Mouse (Mus musculus) forebrain, embryonic 16.5 days (tissue): ENCODE measurements at regions not wholly inside any gene's neighbourhood (a gene's known extent, or its start where the extent isn't known, plus 50 kb on each side); places are given as distances from the start of the nearest gene placed in this dataset.

Source experiments
- ATAC-seq: fragments of 200-750 bp; cut with Nextera tagmentation; 2 replicates; pipeline ENCODE4 v1.8.0; 2017; ENCODE audit warnings: mild to moderate bottlenecking, moderate library complexity
- H3K27ac ChIP-seq: fragments of 300-500 bp; sonication (generic); 2 replicates; pipeline ENCODE4 v1.5.1; 2014; ENCODE audit warnings: low read length, control low read depth
- H3K27me3 ChIP-seq: fragments of 300-500 bp; sonication (generic); replicated peaks from 2 replicates; pipeline ENCODE4 v1.6.1; 2014; ENCODE audit warnings: low read length; ENCODE audit not compliant: control insufficient read depth, insufficient read depth
- H3K36me3 ChIP-seq: fragments of 300-500 bp; sonication (generic); 2 replicates; pipeline ENCODE4 v1.6.1; 2014; ENCODE audit not compliant: control insufficient read depth, insufficient read depth
- H3K4me1 ChIP-seq: fragments of 300-500 bp; sonication (generic); replicated peaks from 2 replicates; pipeline ENCODE4 v1.6.1; 2014; ENCODE audit warnings: low read length; ENCODE audit not compliant: control insufficient read depth, insufficient read depth
- H3K4me2 ChIP-seq: fragments of 300-500 bp; sonication (generic); 2 replicates; pipeline ENCODE4 v1.6.1; 2014; ENCODE audit warnings: mild to moderate bottlenecking, low read length, control low read depth
- H3K4me3 ChIP-seq: fragments of 300-500 bp; sonication (generic); replicated peaks from 2 replicates; pipeline ENCODE4 v1.5.1; 2014; ENCODE audit warnings: mild to moderate bottlenecking, low read length, control low read depth
- H3K9ac ChIP-seq: fragments of 300-500 bp; sonication (generic); replicated peaks from 2 replicates; pipeline ENCODE4 v1.6.1; 2014; ENCODE audit warnings: low read depth, low read length, control low read depth
- H3K9me3 ChIP-seq: fragments of 300-500 bp; sonication (generic); 2 replicates; pipeline ENCODE4 v1.6.1; 2016; ENCODE audit warnings: low read length; ENCODE audit not compliant: control insufficient read depth
- WGBS: fragments of 180-500 bp; shearing (Covaris S2); extraction: QIAGEN DNeasy Blood & Tissue Kit; methylation state at CpG from one replicate; pipeline ENCODE4 v1.1.7; 2014; 5-methylcytosine and 5-hydroxymethylcytosine counted together

GRCm38 (mm10) chr2:117040211-117040610 lies 81.0 kb upstream of the Spred1 start:
- H3K9ac ChIP-seq, result no peak overlapping the region
- no peak overlapping the region for H3K4me3 ChIP-seq
- H3K27me3 ChIP-seq, result no peaks in the 10 kb centered on the region
- no peak overlapping the region for H3K27ac ChIP-seq
- H3K9me3 ChIP-seq, result no peaks in the 10 kb centered on the region
- 57% methylated on average over 3 of the region's 3 CpGs for WGBS
- ATAC-seq, result no peak
- H3K36me3 ChIP-seq, result no peaks in the 10 kb centered on the region
- no peaks in the 10 kb centered on the region for H3K4me1 ChIP-seq
- H3K4me2 ChIP-seq, result no peak overlapping the region

DNA sequence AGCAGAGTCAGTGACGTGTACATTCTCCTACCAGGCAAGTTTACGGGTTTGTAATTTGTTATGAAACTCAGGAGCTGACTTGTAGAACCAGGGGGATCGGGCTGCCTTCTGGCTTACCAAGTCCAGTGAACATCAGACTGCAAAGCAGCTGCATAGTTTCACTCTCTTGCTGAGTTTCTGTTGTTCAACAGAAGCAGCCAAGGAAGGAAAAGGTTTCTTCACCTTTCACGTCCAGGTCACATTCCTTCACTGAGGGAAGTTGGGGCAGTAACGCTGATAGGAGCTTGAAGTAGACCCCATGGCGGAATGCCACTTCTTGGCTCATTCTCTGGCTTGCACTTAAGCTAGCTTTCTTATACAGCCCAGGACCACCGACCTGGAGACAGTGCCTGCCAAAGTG lies 77.3 kb upstream of the Spred1 start:
- H3K4me2 ChIP-seq, result no peak overlapping the region
- no peak for ATAC-seq
- WGBS, result 86% methylated on average over 7 of the region's 7 CpGs
- H3K9me3 ChIP-seq, result no peaks in the 10 kb centered on the region
- no peaks in the 10 kb centered on the region for H3K36me3 ChIP-seq
- H3K27ac ChIP-seq, result no peak overlapping the region
- H3K4me1 ChIP-seq, result no peaks in the 10 kb centered on the region
- H3K27me3 ChIP-seq, result no peaks in the 10 kb centered on the region
- no peak overlapping the region for H3K9ac ChIP-seq
- no peak overlapping the region for H3K4me3 ChIP-seq

DNA sequence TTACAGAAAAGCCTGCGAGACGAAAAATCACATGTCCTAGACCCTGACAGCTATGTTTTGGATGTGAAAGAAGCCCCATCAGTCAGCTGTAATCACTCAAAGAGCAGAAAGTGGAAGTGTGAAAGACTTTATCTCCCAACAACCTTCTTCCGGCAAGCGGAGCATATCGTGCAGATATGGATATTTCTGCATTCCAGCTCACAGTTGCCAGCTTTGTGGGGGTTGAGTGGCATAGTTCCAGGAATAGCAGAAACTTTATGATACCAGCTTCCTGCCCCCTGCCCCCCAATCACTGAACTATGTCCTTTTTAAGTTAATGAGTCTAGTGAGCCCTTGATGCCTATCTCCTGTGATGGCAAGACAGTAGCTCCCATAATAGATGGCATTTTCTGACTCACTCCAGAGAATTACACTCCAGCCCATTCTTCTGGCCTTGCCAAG lies 72.9 kb upstream of the Spred1 start:
- H3K4me3 ChIP-seq, result no peak overlapping the region
- no peak overlapping the region for H3K27ac ChIP-seq
- no peaks in the 10 kb centered on the region for H3K9me3 ChIP-seq
- H3K36me3 ChIP-seq, result no peaks in the 10 kb centered on the region
- 82% methylated on average over 5 of the region's 5 CpGs for WGBS
- no peak overlapping the region for H3K4me2 ChIP-seq
- H3K9ac ChIP-seq, result no peak overlapping the region
- ATAC-seq, result no peak
- H3K4me1 ChIP-seq, result no peaks in the 10 kb centered on the region
- no peaks in the 10 kb centered on the region for H3K27me3 ChIP-seq

- no peaks in the 10 kb centered on the region for H3K4me1 ChIP-seq
- no peak overlapping the region for H3K4me2 ChIP-seq
- H3K4me3 ChIP-seq, result no peak overlapping the region
- H3K36me3 ChIP-seq, result no peaks in the 10 kb centered on the region
- H3K27me3 ChIP-seq, result no peaks in the 10 kb centered on the region
- H3K9ac ChIP-seq, result no peak overlapping the region
- no peaks in the 10 kb centered on the region for H3K9me3 ChIP-seq
- no peak overlapping the region for H3K27ac ChIP-seq
- ATAC-seq, result no peak
- WGBS, result 72% methylated on average over 2 of the region's 2 CpGs
Observed at GRCm38 (mm10) chr2:117050061-117050460, 71.1 kb upstream of the Spred1 start.

DNA sequence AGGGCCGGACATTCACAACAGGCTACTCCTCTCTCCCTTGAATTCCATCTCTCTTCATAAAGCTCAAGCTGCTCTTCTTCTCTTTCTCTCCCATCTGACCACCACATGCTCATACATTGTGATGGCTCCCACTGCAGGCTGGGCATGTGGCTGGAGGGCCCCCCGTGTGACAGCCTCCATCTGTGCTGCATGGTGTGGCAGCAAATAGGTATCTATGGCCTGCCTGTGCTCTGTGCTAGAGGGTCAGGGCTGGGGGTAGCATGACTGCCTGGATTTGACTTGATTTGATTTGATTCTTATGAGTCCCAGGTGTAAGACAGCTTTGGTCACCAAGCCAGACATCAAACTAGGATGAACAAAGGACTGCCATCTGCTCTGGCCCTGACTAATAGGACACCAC lies 57.0 kb upstream of the Spred1 start:
- H3K36me3 ChIP-seq, result no peaks in the 10 kb centered on the region
- ATAC-seq, result no peak
- H3K4me1 ChIP-seq, result no peaks in the 10 kb centered on the region
- no peaks in the 10 kb centered on the region for H3K27me3 ChIP-seq
- WGBS, result 78% methylated on average over 2 of the region's 2 CpGs
- no peak overlapping the region for H3K4me3 ChIP-seq
- no peaks in the 10 kb centered on the region for H3K9me3 ChIP-seq
- no peak overlapping the region for H3K4me2 ChIP-seq
- H3K9ac ChIP-seq, result no peak overlapping the region
- no peak overlapping the region for H3K27ac ChIP-seq

DNA sequence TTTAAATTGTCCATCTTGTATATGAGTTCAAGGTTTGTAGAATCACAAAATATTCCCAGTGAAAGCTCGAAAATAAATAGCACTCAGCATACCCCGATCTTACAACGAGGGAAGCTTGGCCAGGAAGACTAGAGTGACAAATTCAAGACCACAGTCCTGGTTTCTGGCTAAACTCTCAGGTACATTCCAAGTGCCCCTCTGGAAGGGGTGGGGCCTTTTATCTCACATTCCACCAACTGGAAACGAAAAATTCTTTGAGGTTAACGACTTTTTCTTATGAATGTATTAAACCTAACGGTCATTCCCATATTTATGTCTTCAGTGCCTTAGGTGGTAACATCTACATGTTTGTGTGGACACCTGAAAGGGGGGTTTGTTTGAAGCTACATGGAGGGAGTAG lies 50.8 kb upstream of the Spred1 start:
- no peaks in the 10 kb centered on the region for H3K36me3 ChIP-seq
- no peak overlapping the region for H3K4me3 ChIP-seq
- H3K4me1 ChIP-seq, result no peaks in the 10 kb centered on the region
- no peak overlapping the region for H3K9ac ChIP-seq
- no peak overlapping the region for H3K4me2 ChIP-seq
- no peak overlapping the region for H3K27ac ChIP-seq
- H3K9me3 ChIP-seq, result no peaks in the 10 kb centered on the region
- WGBS, result 88% methylated on average over 6 of the region's 6 CpGs
- no peak for ATAC-seq
- H3K27me3 ChIP-seq, result no peaks in the 10 kb centered on the region

GRCm38 (mm10) chr2:117071098-117071497 lies 50.1 kb upstream of the Spred1 start:
- ATAC-seq, result no peak
- no peak overlapping the region for H3K27ac ChIP-seq
- no peak overlapping the region for H3K4me2 ChIP-seq
- H3K36me3 ChIP-seq, result no peaks in the 10 kb centered on the region
- no peaks in the 10 kb centered on the region for H3K9me3 ChIP-seq
- H3K9ac ChIP-seq, result no peak overlapping the region
- no peaks in the 10 kb centered on the region for H3K27me3 ChIP-seq
- H3K4me1 ChIP-seq, result no peaks in the 10 kb centered on the region
- no peak overlapping the region for H3K4me3 ChIP-seq
